Mouse (Mus musculus) cerebellum, adult 11-12 months (tissue): ENCODE measurements around the gene Ndrg4.

Source experiments
- DNase-seq: peaks from one replicate; pipeline ENCODE4 v3.0.0; 2022

Ndrg4 gene

GRCm38 (mm10) chr8:95727625-95728024 is 50.8 kb downstream of the Ndrg4 start:
- DNase-seq = no peak

DNA sequence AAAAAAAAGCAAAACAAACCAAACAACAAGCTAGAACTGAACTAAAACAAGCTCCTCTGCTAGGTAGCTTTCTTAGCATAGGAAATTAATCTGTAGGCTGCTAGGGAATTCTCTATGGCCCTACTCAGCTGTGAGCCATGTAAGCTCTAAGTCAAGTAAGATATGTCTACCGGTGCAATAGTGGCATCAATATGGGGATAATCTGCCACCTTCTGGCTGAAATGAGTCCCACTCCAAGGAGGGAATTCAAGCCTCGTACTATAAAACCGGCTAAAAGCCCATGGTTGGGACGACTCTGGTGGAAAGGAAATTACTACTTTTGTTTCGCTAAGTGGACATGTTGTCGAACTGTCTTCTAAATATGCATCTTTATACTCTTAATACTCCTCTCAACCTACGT is 61.8 kb downstream of the Ndrg4 start:
- no peak for DNase-seq

DNA sequence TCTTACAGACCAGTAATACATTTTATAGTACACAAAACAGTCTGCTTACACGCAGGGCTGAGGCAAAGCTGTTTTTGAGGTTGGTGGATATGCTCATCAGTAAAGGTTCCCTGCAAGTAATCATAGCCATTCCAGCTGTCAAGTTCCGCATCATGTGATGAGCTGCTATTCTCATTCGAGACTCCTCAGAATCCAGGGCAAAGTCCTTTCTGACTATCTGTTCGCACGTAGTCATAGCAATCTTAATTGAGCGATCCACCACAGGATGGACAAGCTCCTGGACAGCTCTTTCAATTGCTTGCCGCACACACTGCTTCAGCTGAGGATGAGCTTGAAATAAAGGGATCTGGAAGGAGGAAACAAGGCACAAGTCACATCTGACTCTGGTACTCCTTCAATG is 65.0 kb downstream of the Ndrg4 start:
- no peak for DNase-seq

DNA sequence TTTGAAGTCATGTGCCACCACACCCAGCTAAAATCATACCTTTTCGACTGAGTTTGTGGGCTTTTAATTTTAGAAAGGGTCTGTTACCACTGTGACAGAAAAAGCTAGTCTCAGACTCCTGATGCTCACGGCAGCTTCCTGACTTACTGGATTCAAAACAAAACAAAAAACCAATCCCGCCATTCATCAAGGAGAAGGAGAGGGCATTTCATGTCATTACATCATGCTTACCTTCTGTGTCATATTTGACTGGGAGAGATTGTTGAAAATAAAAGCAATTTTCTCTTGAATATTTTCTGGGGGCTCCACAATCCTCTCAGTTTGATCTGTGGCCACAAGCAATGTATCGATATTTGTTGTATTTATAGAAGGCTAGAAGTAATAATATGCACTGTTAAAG is 71.2 kb downstream of the Ndrg4 start:
- DNase-seq = no peak

GRCm38 (mm10) chr8:95751924-95752323 is 75.1 kb downstream of the Ndrg4 start:
- DNase-seq = no peak

GRCm38 (mm10) chr8:95760323-95760722 is 83.5 kb downstream of the Ndrg4 start:
- DNase-seq = no peak

DNA sequence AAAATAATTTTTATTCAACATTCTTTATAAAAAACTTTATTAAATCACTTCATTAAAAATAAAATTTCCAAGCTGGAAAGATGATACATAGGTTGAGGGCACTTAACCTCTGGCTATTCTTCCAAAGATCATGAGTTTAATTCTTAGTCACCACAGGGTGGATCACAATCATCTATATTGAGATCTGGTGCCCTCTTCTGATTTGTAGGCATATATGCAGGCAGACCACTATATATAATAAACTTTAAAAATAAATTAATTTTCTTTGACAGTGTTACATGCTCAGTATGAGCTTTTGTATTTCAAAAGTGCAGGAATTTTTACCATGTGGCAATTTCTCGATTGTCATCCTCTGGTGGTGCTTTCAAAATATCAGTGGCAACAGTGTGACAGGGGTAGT is 87.4 kb downstream of the Ndrg4 start:
- DNase-seq = no peak
